Mouse (Mus musculus) liver, postnatal 0 days (tissue): ENCODE data around the gene Fgf3.

Source experiments
- CTCF ChIP-seq: sonication (generic); IDR thresholded peaks from 2 replicates; pipeline ENCODE4 v1.5.1; 2016; ENCODE audit warnings: antibody characterized with exemption, low read depth
- EP300 ChIP-seq: IDR thresholded peaks from 2 replicates; pipeline ENCODE4 v1.6.1; 2016; ENCODE audit warnings: antibody characterized with exemption, low read depth, mild to moderate bottlenecking

- TF ChIP-seq CTCF, result no peak
- no peak for TF ChIP-seq EP300
These were observed 35.3 kb downstream of the Fgf3 start for GRCm38 (mm10) chr7:144873160-144873559.
